Mouse (Mus musculus) adrenal gland, postnatal 4 days (tissue): ENCODE measurements around the gene Krt87. TPM values are rescaled to one million over a fixed set of nuclear protein-coding genes. Genes with fewer than 3 reads are reported as not detected.

Source experiments
- DNase-seq, 2 experiments: peaks; one replicate each; pipeline ENCODE4 v3.0.0; 2021 to 2022; ENCODE audit warnings: low spot score in 2 of 2, mixed read lengths in 2 of 2
- total RNA-seq, 2 experiments: library from RNA; stranded (reverse); gene quantifications; 2 replicates each; pipeline ENCODE4 v1.2.3; 2021

Gene Krt87
- total RNA-seq, 2 experiments from 2014 or later, result not detected

DNA sequence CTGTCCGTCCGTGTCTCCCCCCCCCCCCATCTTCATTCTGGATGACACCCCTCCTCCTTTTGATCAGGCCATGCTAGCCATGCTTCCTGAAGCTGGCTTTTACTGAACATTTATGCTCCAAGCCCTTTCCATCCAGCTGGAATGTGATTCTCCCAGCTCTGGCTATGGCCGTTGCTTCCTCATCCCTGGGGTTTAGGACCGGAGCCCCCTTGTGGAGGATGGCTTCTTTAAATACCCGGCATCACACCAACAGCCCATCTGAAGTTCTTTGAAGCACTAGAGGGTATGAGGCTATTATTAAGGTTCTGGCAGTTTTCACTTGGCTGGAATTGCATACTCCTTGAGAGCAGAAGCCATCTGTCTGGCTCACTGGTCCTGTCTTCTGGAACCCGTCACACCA is 17.7 kb downstream of the Krt87 start:
- no peak for DNase-seq

DNA sequence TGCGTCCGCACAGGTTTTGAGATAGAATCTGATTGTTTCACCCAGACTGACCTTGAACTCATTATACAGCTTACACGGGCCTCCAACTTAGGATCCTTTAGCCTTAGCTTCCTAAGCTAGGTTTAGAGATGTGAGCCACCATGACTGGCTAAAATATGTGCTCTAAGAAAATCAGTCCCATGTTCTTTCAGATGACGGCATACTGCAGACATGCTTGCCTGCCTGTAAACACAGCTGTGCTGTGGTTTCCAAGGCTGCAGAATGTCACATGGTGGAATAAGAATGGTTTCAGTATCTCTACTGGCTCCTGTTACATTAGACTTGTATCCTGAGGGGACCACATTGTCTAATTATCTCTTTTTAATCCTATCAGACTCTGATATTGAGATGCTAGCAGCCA is 19.7 kb downstream of the Krt87 start:
- no peak for DNase-seq

- DNase-seq, result no peak
Measured at GRCm38 (mm10) chr15:101414807-101415565, 23.6 kb downstream of the Krt87 start.

GRCm38 (mm10) chr15:101413916-101414635 is 24.5 kb downstream of the Krt87 start:
- DNase-seq, result no peak

- DNase-seq, result no peak
Measured at GRCm38 (mm10) chr15:101412188-101412587, 26.4 kb downstream of the Krt87 start.

DNA sequence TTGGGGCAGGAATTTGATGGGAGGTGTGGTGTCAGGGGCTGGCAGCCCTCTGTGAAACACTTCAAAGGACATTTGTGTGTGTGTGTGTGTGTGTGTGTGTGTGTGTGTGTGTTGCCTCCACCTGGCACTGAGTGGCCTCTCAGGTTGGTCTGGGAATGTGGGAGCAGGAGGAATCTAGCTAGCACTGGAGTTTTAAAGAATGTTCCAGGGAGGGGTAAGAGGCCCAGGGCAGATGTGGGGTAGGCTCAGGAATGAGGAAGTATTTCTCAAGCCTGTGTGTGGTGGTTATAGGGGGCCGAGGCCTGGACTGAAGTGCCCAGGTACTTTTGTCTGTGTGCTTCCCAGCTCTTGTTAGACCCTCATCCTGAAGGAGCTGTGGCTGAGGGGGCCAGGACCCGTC is 27.8 kb downstream of the Krt87 start, which contains the start of gene Krt7:
TSS of gene Krt7 (plus strand) at position 269 of the 400 bp plus-strand sequence.
- DNase-seq, result no peak

GRCm38 (mm10) chr15:101398269-101398668 is 40.3 kb downstream of the Krt87 start:
- no peak for DNase-seq

DNA sequence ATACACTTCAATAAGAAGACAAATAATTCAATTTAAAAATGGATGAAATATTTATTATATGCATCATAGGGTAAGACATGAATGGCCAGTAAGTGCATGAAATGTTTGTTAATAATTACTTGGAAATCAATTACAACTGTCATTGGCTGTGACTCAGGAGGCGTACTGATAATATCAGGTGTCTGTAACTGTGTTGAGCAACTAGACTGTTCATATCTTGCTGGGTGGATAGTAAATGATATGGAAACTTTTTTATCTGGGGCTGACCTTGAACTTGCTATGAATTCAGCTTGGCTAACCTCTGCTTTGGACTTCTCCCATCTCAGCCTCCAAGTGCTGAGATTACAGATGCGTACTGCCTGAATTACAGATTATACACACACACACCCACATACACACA is 40.9 kb downstream of the Krt87 start:
- no peak for DNase-seq

- DNase-seq, result no peak
Measured at GRCm38 (mm10) chr15:101396921-101397320, 41.7 kb downstream of the Krt87 start.

- no peak for DNase-seq
Measured at GRCm38 (mm10) chr15:101396466-101396865, 42.1 kb downstream of the Krt87 start.

- no peak for DNase-seq
Measured at GRCm38 (mm10) chr15:101394908-101395307, 43.7 kb downstream of the Krt87 start.

DNA sequence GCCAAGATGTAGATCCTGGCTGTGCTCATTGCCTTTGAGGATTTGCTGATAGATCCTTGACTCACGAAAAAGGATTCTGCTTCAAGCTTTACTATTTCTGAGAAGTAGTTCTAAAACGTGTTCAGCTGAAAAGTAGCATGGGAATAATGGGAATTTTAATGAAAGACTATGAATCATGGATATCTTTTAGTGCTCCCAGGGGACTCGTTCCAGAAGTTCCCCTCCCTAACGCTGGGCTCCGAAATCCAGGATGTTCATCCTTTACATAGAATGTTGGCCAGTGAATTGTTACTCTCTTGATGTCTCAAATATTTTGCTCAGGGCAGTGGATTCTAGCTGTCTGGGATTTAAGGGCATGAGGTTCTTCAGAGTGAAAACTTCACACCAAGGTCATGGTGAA is 46.4 kb downstream of the Krt87 start:
- no peak for DNase-seq

DNA sequence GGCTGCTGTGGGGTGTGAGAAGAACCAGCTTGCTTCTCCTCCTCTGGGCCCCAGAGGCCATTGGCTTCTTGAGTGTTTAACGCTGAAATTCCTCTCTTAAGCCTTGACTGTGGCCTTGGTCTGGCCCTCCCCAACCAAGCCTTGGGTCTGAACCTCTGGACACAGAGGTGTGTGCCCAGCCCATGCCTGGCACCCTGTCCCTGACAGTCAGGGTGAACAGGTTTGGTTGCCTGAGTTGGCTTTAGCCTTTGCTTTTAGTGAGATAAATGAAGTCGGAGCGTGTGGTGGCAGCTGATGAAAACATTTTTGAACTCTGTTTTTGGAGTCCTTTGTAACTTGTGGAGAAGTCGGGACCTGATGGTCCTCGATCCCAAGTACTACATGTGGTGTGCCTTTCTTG is 48.4 kb downstream of the Krt87 start:
- DNase-seq, result no peak

DNA sequence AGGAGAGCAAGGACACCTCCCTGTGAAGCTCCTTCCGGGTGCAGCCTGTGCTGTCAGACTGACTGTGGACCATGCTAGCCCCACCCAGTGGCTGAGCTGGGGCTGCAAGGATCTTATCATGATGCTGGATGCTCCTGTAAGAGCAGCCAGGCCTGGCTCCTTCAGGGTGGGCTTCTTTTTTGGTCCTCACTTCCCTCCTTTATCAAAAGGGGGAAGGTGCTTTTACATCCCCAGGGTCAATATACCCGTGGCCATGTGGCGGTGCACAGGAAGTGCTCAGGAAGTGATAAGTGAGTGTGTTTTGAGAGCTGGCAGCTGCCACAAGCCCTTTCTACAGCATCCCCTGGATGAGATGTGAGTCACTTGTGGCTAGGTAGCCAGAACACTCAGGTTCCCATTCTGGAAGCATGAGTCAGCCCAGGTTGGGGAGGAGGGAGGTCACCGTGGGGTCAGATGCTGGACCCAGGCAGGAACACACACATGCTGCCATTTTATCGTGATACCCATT is 50.5 kb downstream of the Krt87 start:
- DNase-seq, result no peak

- DNase-seq, result no peak
Measured at GRCm38 (mm10) chr15:101387176-101387575, 51.4 kb downstream of the Krt87 start.

GRCm38 (mm10) chr15:101385064-101385463 is 53.5 kb downstream of the Krt87 start:
- no peak for DNase-seq

DNA sequence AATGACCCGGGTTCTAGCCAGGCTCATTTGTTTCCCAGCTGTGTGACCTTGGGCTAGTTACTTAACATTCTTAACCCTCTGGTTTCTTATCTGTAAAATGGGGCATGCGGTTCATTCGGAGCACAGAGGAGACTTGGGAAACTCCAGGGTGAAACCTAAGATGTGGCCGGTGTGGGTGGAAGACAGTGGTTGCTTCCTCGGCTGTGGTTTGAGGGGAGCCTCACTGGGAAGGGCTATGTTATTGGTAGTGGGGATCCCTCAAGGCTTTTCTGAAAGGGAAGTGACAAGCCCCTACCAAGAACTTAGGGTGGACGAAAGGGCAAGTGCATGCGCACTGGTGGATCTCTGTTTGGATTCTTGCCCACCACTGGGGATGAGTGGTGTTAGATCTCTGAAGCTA is 54.0 kb downstream of the Krt87 start:
- DNase-seq, result no peak

DNA sequence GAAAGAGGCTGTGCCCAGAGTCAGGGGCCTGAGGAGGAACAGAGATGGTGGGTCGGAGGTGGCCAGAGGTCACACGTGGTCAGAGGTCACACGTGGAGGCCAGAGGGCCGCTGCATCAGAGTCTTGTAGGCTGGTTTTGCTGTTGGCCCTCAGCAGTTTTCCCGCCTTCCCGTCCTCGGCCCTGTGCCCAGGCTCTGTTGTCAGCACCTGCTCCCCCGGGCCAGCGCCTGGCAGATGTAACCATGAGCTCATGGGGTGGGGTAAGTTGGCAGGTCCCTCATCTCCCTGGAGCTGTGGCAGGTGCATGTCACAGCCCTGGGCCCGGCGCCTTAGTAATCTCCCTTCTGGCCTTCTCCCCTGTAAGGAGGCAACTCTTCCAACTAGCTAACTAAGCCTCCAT is 55.8 kb downstream of the Krt87 start:
- DNase-seq, result no peak

DNA sequence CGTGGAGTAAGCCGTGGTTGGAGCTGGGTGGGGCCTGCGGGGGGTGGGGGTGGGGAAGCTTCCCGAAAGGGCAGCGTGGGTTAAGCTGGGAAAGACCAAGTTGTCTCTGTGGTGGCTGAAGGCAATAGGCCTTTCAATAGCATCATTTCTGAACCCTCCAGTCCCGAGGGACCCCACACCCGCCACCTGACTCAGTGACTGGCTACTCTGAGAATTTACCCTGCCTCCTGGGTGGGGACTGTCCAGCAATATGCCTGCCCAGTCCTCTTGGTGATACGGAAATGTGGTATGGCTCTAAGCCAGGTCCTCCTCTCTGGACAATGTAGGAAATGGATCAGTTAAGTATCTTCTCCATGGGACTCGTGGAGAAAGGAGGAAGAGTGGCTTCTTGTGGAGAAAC is 56.8 kb downstream of the Krt87 start:
- DNase-seq, result no peak
